Mouse (Mus musculus): ENCODE measurements around the gene Gm11634.

- TF ChIP-seq POLR2A (IDR thresholded peaks at IDR 0.05; ENCODE audit: low read depth, low read length), result no peak
- TF ChIP-seq CTCF (conservative IDR thresholded peaks at IDR 0.05; ENCODE audit: insufficient read depth, insufficient read length, low read depth, low read length), result no peak
Measured at GRCm38 (mm10) chr11:101548526-101548925, 50.5 kb downstream of the Gm11634 start.
